Mouse (Mus musculus): Measurements from ENCODE around the gene Gm21992. TPM values are rescaled to one million over a fixed set of nuclear protein-coding genes. Genes with fewer than 3 reads are reported as not detected.
"Not testable (repeated sequence)": the region's sequence is repeated elsewhere in the genome, so short reads cannot be mapped to it uniquely, and the experiment has no call there.

Gene Gm21992
- total RNA-seq, 2 experiments from 2014 or later = 22.0 to 25.5 TPM

GRCm38 (mm10) chr19:4772785-4773184 lies 38.6 kb downstream of the Gm21992 start:
- TF ChIP-seq CTCF (IDR thresholded peaks at IDR 0.05) = no peak
- DNase-seq (ENCODE audit: extremely low spot score in 1 of 2, low spot score in 2 of 2) = no peak
- no peak overlapping the region for H3K27ac ChIP-seq
- intact Hi-C loops (cut with DNase I) = no loop called here
- H3K4me3 ChIP-seq = no peak overlapping the region

- intact Hi-C loops (cut with DNase I) = no loop called here
- Histone ChIP-seq H3K4me3 (no peak overlapping the region), H3K27ac (no peak overlapping the region)
- no peak for DNase-seq (ENCODE audit: extremely low spot score in 1 of 2, low spot score in 2 of 2)
- TF ChIP-seq CTCF (IDR thresholded peaks at IDR 0.05) = no peak
Observed at GRCm38 (mm10) chr19:4767507-4768148, 43.8 kb downstream of the Gm21992 start.

GRCm38 (mm10) chr19:4762876-4763275 lies 48.5 kb downstream of the Gm21992 start:
- peak; percentile 12 for TF ChIP-seq CTCF (IDR thresholded peaks at IDR 0.05)
- Histone ChIP-seq H3K4me3 (no peak overlapping the region), H3K27ac (no peak overlapping the region)
- intact Hi-C loops (cut with DNase I) = no loop called here
- DNase-seq (ENCODE audit: extremely low spot score in 1 of 2, low spot score in 2 of 2) = no peak

- H3K4me3 ChIP-seq; intact Hi-C loops (cut with DNase I); DNase-seq (ENCODE audit: extremely low spot score in 1 of 2, low spot score in 2 of 2): not testable (repeated sequence)
Observed at GRCm38 (mm10) chr19:4760544-4760943, 50.9 kb downstream of the Gm21992 start.

GRCm38 (mm10) chr19:4756921-4757320 lies 54.5 kb downstream of the Gm21992 start:
- intact Hi-C loops (cut with DNase I) = loop anchor here (5.0 to 10.0 kb wide), 3 partner anchors 55 to 208 kb away; partner anchors contain the start of genes Gm21992, Mrpl11 and Rbm14
- H3K27ac ChIP-seq = peak overlapping the region; percentile 97
- no peak for TF ChIP-seq CTCF (IDR thresholded peaks at IDR 0.05)
- peak overlapping the region; percentile 71 for H3K4me3 ChIP-seq
- no peak for DNase-seq (ENCODE audit: extremely low spot score in 1 of 2, low spot score in 2 of 2)

More at GRCm38 (mm10) chr19:4760544-4760943, 50.9 kb downstream of the Gm21992 start:
- not testable (repeated sequence) for H3K27ac ChIP-seq

- Histone ChIP-seq H3K27ac (peak within 1 kb of the TSS; percentile 97), H3K4me3 (peak within 1 kb of the TSS; percentile 71)
- DNase-seq (ENCODE audit: extremely low spot score in 1 of 2, low spot score in 2 of 2) = peak; percentile 97
- intact Hi-C loops (cut with DNase I) = loop anchor here (5.0 to 10.0 kb wide), 3 partner anchors 56 to 208 kb away; partner anchors contain the start of genes Gm21992, Mrpl11 and Rbm14
- no peak for TF ChIP-seq CTCF (IDR thresholded peaks at IDR 0.05)
Observed at GRCm38 (mm10) chr19:4756193-4756911, 55.1 kb downstream of the Gm21992 start, which contains the start of gene Rbm4b. Gene Rbm4b (plus strand): TSS chr19:4756497.

- DNase-seq (ENCODE audit: extremely low spot score in 1 of 2, low spot score in 2 of 2) = peak; percentile 85
- TF ChIP-seq CTCF (IDR thresholded peaks at IDR 0.05) = peak; percentile 90
- Histone ChIP-seq H3K27ac (peak overlapping the region; percentile 97), H3K4me3 (peak overlapping the region; percentile 71)
- intact Hi-C loops (cut with DNase I) = loop anchor here (2.0 to 10.0 kb wide), 4 partner anchors 57 to 209 kb away; partner anchors contain the start of genes Bbs1, Gm21992, Mrpl11 and Rbm14
Observed at GRCm38 (mm10) chr19:4755565-4756192, 55.7 kb downstream of the Gm21992 start.

- no peak for TF ChIP-seq CTCF (IDR thresholded peaks at IDR 0.05)
- Histone ChIP-seq H3K4me3 (no peak overlapping the region), H3K27ac (no peak overlapping the region)
- peak in 1 of 2 experiments; percentile 6 for DNase-seq (ENCODE audit: extremely low spot score in 1 of 2, low spot score in 2 of 2)
- intact Hi-C loops (cut with DNase I) = loop anchor here (10.0 kb wide), 1 partner anchor 215 kb away; the partner anchor contains the start of gene Mrpl11
Observed at GRCm38 (mm10) chr19:4749975-4750374, 61.4 kb downstream of the Gm21992 start.

- Histone ChIP-seq H3K4me3 (no peak overlapping the region), H3K27ac (no peak overlapping the region)
- intact Hi-C loops (cut with DNase I) = no loop called here
- no peak for DNase-seq (ENCODE audit: extremely low spot score in 1 of 2, low spot score in 2 of 2)
- TF ChIP-seq CTCF (IDR thresholded peaks at IDR 0.05) = no peak
Observed at GRCm38 (mm10) chr19:4748493-4748892, 62.9 kb downstream of the Gm21992 start.

GRCm38 (mm10) chr19:4747631-4748312 lies 63.6 kb downstream of the Gm21992 start:
- no peak for DNase-seq (ENCODE audit: extremely low spot score in 1 of 2, low spot score in 2 of 2)
- Histone ChIP-seq H3K27ac (no peak overlapping the region), H3K4me3 (no peak overlapping the region)
- intact Hi-C loops (cut with DNase I) = no loop called here
- no peak for TF ChIP-seq CTCF (IDR thresholded peaks at IDR 0.05)

- intact Hi-C loops (cut with DNase I) = no loop called here
- no peak for DNase-seq (ENCODE audit: extremely low spot score in 1 of 2, low spot score in 2 of 2)
- TF ChIP-seq CTCF (IDR thresholded peaks at IDR 0.05) = no peak
- Histone ChIP-seq H3K27ac (no peak overlapping the region), H3K4me3 (no peak overlapping the region)
Observed at GRCm38 (mm10) chr19:4746611-4747010, 64.8 kb downstream of the Gm21992 start.

All from left cerebral cortex, adult 2 months (tissue).